Mouse (Mus musculus): ENCODE measurements around the gene Chst11.

GRCm38 (mm10) chr10:83234391-83234790 is 249.1 kb downstream of the Chst11 start:
- TF ChIP-seq CTCF (IDR thresholded peaks at IDR 0.05), result no peak
- TF ChIP-seq POLR2A (IDR thresholded peaks at IDR 0.05; ENCODE audit: insufficient read depth, low read depth, low read length), result no peak
- no peak for TF ChIP-seq EP300 (IDR thresholded peaks at IDR 0.05; ENCODE audit: insufficient read depth, low read depth, low read length)
